Mouse (Mus musculus) regulatory T cell (primary cell): ENCODE data around the gene Otud4.
"Not testable (repeated sequence)": the region's sequence is repeated elsewhere in the genome, so short reads cannot be mapped to it uniquely, and the experiment has no call there.

Experiments
- in situ Hi-C: fragments of 300-600 bp; cut with MboI, MseI; formaldehyde crosslinking; loops from one replicate; pipeline ENCODE4 v1.15.1; 2025; ENCODE audit warnings: high pct_unique_total_duplicates

Gene Otud4

GRCm38 (mm10) chr8:79638001-79638706 is 1.3 kb upstream of the Otud4 start:
- in situ Hi-C loops, result no loop called here

DNA sequence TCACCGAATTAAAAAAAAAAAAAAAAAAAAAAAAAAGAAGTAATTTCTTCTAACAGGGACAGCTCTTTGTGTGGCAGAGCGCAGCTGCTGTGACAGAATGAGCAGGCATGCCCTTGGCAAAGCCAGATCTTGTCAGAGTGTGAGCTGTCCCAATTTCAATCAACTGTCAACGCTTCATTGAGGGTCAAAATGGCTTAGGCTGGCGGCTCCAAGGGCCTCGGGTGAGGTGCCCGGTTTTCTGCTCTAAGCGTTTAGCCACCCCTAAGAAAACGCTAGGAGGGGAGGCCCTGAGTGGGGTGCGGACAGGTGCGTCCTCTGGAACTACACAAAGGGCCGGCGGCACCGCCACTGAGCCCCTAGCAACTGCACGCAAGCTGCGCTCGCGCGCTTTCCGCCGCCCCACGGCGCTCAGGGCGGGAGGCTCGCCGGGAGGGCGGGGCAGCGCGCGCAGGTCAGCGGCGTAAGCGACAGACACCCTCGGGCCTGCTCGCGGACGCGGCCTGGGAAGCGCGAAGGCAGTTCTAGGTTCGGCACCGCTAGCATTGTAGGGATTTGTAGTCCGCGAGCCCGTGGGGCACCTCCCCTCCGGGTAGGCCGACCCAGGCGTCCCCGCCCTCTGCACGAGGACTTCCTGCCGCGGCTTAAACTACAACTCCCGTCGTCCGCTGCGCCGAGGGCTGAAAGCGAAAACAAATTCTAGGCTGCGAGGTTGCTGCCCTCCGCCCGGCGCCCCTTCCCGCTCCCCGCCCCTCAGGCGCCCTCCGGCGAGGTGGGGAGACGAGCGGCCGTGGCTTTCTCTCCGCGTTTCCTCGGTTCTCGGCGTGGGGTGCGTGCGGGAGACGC is 490 bp upstream of the Otud4 start:
- in situ Hi-C loops, result no loop called here

DNA sequence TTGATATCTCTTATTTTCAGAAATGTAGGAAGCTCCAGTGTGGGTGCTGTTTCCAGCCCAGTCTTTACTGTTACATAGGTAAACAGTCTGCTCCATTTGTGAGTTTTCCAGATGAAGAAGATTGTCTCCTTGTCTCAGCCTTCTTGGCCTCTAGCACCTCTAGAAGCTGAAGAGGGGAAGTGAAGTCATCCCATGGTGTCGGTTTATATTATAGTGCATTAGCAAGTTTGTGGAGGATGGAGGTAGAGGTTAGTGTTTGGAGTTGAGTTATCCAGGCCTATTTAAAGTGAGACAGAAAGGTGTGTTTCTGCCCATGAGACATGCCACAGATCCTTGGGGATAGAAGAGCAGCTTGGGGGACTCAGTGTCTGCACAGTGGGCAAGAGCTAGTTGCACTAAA is 1.7 kb downstream of the Otud4 start:
- in situ Hi-C loops, result loop anchor here (10.0 kb wide), 1 partner anchor 54 kb away; no protein-coding TSS in a partner anchor

DNA sequence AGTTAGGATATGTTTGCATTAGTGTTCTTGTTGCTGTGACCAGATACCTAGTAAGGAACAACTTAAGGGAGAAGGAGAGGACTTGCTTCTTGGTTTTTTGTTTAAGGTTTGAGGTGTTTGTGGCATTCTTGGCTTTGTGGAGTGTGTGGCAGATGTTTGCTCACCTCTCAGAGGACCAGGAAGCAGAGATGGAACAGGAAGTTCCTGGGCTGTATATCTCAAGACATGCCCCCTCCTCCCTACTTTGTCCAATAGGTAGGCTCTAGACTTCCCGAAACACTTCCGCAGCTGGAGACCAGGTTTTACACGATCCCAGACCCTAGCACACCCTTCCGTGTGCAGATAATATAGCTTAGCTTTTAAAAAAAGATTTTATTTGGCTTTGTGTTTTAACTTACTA is 10.2 kb downstream of the Otud4 start:
- in situ Hi-C loops, result loop anchor here (10.0 kb wide), 1 partner anchor 45 kb away; no protein-coding TSS in a partner anchor

GRCm38 (mm10) chr8:79650158-79650814 is 10.9 kb downstream of the Otud4 start:
- in situ Hi-C loops, result no loop called here

GRCm38 (mm10) chr8:79653736-79654135 is 14.3 kb downstream of the Otud4 start:
- in situ Hi-C loops, result no loop called here

- in situ Hi-C loops, result not testable (repeated sequence)
Measured at GRCm38 (mm10) chr8:79658715-79659114, 19.3 kb downstream of the Otud4 start.

- in situ Hi-C loops, result loop anchor here (25.0 kb wide), 1 partner anchor 1311 kb away; no protein-coding TSS in a partner anchor
Measured at GRCm38 (mm10) chr8:79676461-79676860, 37.0 kb downstream of the Otud4 start.

- in situ Hi-C loops, result loop anchor here (25.0 kb wide), 1 partner anchor 1308 kb away; no protein-coding TSS in a partner anchor
Measured at GRCm38 (mm10) chr8:79679005-79679404, 39.6 kb downstream of the Otud4 start.

GRCm38 (mm10) chr8:79680083-79680482 is 40.7 kb downstream of the Otud4 start:
- in situ Hi-C loops, result loop anchor here (25.0 kb wide), 1 partner anchor 1307 kb away; no protein-coding TSS in a partner anchor

DNA sequence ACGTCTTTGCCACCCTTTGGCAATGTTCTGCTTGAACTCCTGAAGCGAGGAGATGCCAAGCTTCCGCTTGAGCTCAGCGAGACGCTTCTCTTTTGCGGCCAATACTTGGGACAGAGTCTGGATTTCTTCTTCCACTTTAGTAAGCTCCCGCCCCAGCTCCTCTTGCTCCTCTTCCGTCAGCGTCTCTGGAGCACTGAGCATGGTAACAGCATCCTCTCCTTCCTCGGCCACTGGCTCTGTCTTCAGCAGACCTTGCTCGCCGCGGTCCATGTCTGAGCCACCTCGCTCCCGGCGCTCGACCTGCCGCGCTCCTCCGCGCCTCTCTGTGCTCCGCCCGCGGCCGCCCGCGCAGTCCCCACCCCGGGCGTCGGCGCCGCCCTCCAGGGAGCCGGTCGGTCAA is 41.1 kb downstream of the Otud4 start:
- in situ Hi-C loops, result loop anchor here (25.0 kb wide), 1 partner anchor 1307 kb away; no protein-coding TSS in a partner anchor

DNA sequence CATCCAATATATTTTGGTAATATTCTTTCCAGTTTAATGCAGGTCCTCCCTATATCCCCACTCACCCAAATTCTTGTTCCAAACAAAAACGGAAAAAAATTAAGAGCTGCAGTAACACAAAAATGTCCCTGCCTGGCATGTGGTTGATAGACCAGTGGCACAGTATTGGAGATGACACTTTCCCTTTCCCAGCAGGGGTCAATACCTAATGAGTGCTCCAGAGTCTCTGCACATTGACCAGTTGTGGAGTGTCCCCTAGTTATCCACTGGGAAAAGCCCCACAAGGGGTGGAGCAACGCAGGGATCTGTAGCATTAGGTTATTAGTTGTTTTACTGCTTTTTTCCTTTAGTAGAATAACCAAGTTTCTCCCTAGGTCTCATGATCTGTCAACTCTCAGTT is 41.5 kb downstream of the Otud4 start:
- in situ Hi-C loops, result loop anchor here (25.0 kb wide), 1 partner anchor 1306 kb away; no protein-coding TSS in a partner anchor

- in situ Hi-C loops, result loop anchor here (5.0 to 25.0 kb wide), 2 partner anchors 1041 to 1301 kb away; no protein-coding TSS in a partner anchor
Measured at GRCm38 (mm10) chr8:79685927-79686326, 46.5 kb downstream of the Otud4 start.

GRCm38 (mm10) chr8:79692531-79692930 is 53.1 kb downstream of the Otud4 start:
- in situ Hi-C loops, result loop anchor here (10.0 to 25.0 kb wide), 2 partner anchors 48 to 1295 kb away; no protein-coding TSS in a partner anchor

DNA sequence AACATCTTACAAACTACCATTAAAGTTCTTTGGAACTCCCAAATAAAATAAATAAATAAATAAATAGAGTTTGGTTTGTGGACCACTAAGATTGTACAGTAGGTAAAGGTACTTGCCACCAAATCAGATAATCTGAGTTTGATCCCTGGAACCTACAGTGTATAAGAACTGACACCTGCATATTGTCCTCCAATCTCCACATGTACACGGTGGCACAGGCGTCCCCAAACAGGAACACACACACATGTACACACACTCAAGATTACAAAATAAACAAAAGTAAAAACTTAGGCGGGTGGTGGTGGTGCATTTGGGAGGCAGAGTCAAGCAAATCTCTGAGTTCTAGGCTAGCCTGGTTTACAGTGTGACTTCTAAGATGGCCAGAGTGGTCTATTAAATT is 67.3 kb downstream of the Otud4 start:
- in situ Hi-C loops, result no loop called here

DNA sequence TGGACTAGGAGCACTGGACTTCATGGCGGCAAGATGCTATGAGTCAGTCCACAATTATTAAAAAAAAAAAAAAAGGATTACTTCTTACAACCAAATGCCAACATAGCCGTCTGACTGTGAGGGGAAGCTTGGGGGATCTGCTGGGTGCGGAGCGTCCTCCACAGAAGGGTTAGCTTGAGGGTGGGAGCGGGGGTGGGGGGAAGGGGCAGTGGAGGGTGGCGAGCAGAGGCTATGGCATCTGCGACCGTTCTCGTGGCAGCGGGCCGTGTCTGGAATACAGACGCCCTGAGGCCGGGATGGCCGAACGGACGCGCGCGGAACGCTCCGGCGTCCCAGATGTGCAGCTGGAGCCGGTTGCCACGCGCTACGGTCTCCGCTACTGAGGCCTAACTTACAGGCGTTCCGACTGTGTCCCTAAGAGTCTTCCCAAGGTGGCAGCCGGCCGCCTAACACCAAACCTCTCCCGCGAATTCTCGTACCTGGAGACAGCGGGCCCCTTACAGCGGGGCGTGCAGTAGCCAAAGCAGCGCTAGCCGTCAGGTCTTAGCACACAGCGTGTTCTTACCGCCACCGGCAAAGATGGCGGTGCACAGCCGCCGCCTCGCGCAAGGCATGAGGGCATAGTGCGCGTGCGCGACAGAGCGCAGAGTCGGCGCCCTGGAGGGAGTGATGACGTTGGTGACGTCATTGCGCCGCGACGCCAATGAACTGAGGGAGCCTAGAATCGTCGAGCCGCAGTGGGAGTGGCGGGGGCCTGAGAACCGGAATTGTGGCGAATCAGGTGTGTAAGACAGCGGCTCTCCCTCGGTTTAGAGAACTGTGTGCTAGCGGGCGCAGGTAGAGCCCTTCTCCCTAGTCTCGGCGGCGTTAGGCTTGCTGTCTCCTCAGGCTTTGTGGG is 71.9 kb downstream of the Otud4 start, which contains the start of the genes Abce1 and Anapc10:
Gene Abce1, minus strand, starts transcription at position 677 of the 898 bp plus-strand sequence.
Gene Anapc10, plus strand, starts transcription at position 757 of the 898 bp plus-strand sequence.
- in situ Hi-C loops, result no loop called here

DNA sequence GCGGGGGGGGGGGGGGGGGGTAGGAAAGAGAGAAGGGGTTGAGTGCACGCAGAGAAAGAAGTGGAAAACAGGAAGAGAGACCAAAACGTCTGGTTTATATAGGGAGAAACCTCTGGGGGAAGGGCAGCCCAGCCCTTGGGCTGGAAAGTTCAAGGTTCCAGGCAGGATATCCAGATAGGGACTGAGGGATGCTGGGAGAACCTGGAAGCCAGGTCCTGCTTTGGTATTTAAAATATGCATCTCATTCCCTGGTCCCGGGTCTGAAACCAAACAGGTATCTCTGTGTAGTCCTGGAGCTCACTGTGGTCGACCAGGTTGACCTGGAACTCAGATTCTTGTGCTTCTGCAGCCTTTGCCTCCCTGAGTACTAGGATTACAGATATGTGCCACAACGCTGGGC is 73.3 kb downstream of the Otud4 start:
- in situ Hi-C loops, result no loop called here

GRCm38 (mm10) chr8:79721537-79721936 is 82.1 kb downstream of the Otud4 start:
- in situ Hi-C loops, result no loop called here

DNA sequence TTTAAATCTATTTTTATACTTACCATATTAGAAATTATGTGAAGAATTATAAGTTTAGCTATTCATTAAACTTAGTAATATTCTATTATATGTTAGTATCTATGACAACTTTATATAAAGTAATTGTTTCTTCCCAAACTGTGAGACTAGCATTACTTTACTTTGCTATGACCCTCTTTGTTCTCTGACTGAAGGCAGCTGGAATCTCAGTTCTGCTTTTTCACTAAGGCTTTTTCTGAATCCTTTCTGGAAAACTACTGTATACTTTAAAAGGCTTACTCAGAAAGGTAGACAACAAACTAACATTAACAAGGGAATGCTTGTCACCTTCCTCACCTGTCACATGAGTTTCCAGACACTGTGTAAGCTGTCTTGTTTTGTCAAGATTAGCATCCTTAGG is 83.9 kb downstream of the Otud4 start:
- in situ Hi-C loops, result no loop called here

- in situ Hi-C loops, result no loop called here
Measured at GRCm38 (mm10) chr8:79724589-79724988, 85.2 kb downstream of the Otud4 start.
